Mouse (Mus musculus) frontal cortex, adult 2 months (tissue): ENCODE results near the gene Boc. TPM values are rescaled to one million over a fixed set of nuclear protein-coding genes. Genes with fewer than 3 reads are reported as not detected.
A peak's percentile ranks its signal among the peaks of the same experiment; 100 is the strongest.
"Not testable (repeated sequence)": the region's sequence is repeated elsewhere in the genome, so short reads cannot be mapped to it uniquely, and the experiment has no call there.

Source experiments
- DNase-seq, 2 experiments: peaks; one replicate each; pipeline ENCODE4 v3.0.0; 2022; ENCODE audit warnings: low spot score in 1 of 2; ENCODE audit errors: extremely low spot score in 1 of 2
- polyA plus RNA-seq: library from polyadenylated mRNA; depleted of rRNA; stranded (reverse); fragments of >200 nt; gene quantifications from 2 replicates; pipeline ENCODE4 v1.2.3, GENCODE M21; 2012

Boc gene
- polyA plus RNA-seq, 1 experiment, result 7.9 TPM

GRCm38 (mm10) chr16:44494441-44495108 is 64.1 kb downstream of the Boc start:
- no peak for DNase-seq

GRCm38 (mm10) chr16:44493868-44494267 is 64.8 kb downstream of the Boc start:
- DNase-seq, result no peak

- no peak for DNase-seq
These were observed 66.0 kb downstream of the Boc start for GRCm38 (mm10) chr16:44492706-44493105.

- no peak for DNase-seq
These were observed 66.5 kb downstream of the Boc start for GRCm38 (mm10) chr16:44492151-44492550.

GRCm38 (mm10) chr16:44491051-44491450 is 67.6 kb downstream of the Boc start:
- DNase-seq, result no peak

- no peak for DNase-seq
These were observed 71.5 kb downstream of the Boc start for GRCm38 (mm10) chr16:44487194-44487593.

- no peak for DNase-seq
These were observed 72.1 kb downstream of the Boc start for GRCm38 (mm10) chr16:44486612-44487011.

- no peak for DNase-seq
These were observed 73.0 kb downstream of the Boc start for GRCm38 (mm10) chr16:44485691-44486090.

GRCm38 (mm10) chr16:44484831-44485230 is 73.9 kb downstream of the Boc start:
- no peak for DNase-seq

- peak; percentile 56 to 97 for DNase-seq
These were observed 74.6 kb downstream of the Boc start for GRCm38 (mm10) chr16:44484079-44484478.

- no peak for DNase-seq
These were observed 76.8 kb downstream of the Boc start for GRCm38 (mm10) chr16:44481599-44482593.

- DNase-seq, result no peak
These were observed 78.1 kb downstream of the Boc start for GRCm38 (mm10) chr16:44480616-44481015.

- no peak for DNase-seq
These were observed 78.8 kb downstream of the Boc start for GRCm38 (mm10) chr16:44479852-44480251.

- no peak for DNase-seq
These were observed 79.9 kb downstream of the Boc start for GRCm38 (mm10) chr16:44478767-44479166.

- no peak for DNase-seq
These were observed 82.9 kb downstream of the Boc start for GRCm38 (mm10) chr16:44475682-44476375.

- no peak for DNase-seq
These were observed 83.4 kb downstream of the Boc start for GRCm38 (mm10) chr16:44475281-44475680.

GRCm38 (mm10) chr16:44460922-44461321 is 97.8 kb downstream of the Boc start:
- DNase-seq, result no peak

GRCm38 (mm10) chr16:44458826-44459225 is 99.9 kb downstream of the Boc start:
- DNase-seq, result no peak

- no peak for DNase-seq
These were observed 100.8 kb downstream of the Boc start for GRCm38 (mm10) chr16:44457858-44458257.

GRCm38 (mm10) chr16:44441913-44442312 is 116.8 kb downstream of the Boc start:
- not testable (repeated sequence) for DNase-seq

- DNase-seq, result no peak
These were observed 123.2 kb downstream of the Boc start for GRCm38 (mm10) chr16:44435481-44435880.
